Mouse (Mus musculus) MN1 (cell line): ENCODE measurements at regions not wholly inside any gene's neighbourhood (a gene's known extent, or its start where the extent isn't known, plus 50 kb on each side); places are given as distances from the start of the nearest gene placed in this dataset.

Experiments used
- DNase-seq: peaks from one replicate; pipeline ENCODE4 v3.0.0-alpha.2; 2016; ENCODE audit warnings: low spot score

GRCm38 (mm10) chr7:88954978-88955377 lies 449.0 kb downstream of the Tmem135 start:
- no peak for DNase-seq

- DNase-seq, result no peak
Observed at GRCm38 (mm10) chr7:88945338-88945737, 458.7 kb downstream of the Tmem135 start.

DNA sequence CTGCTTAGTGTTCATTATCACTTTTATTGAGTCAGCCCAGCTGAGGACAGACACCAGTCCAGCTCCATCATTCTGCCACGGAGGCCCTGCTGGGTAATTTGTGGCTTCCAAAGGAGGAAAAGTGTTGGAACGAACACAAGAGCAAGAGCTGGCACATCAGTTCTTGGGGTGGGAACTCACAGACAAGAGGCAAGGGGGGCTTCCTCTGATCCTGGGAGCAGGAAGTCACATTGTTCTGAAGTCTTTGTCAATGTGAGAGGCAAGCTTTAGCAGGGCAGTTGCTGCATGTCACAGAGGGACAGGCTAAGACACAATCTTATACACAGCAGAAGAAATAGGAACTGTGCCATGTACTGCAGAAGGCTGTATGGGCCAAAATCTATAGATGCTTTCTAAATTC lies 459.1 kb downstream of the Tmem135 start:
- no peak for DNase-seq

DNA sequence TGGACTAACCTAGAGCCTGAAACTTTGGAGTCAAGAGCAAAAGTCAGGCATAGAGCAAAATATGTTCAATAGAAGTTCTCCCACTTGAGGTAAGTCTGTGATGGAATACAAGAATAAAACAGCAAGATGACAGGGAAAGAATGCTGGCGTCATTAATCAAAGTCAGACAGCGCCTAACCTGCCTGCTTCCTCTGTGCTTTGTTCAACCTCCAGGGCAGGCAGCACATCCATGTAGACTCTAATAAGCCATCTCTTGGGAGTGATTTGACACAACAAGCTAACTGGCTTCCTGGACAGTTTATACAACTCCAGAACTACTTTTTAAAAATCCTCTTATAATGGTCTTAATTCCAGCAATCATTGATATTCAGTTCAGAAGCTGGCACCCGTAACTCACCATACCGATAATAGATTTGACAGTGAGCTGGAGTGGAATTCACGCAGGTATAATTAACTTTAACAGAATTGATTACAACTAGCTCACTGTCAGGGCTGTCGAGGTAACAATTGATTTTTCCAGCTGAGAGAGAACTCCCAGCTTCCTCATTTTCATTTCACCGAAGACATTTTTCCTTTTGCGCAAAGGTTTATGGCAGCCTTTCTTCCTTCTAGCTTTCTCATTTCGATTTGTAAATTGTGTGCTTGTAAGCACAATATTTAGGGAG lies 462.6 kb downstream of the Tmem135 start:
- no peak for DNase-seq

- DNase-seq, result no peak
Observed at GRCm38 (mm10) chr7:88940196-88940595, 463.8 kb downstream of the Tmem135 start.

GRCm38 (mm10) chr7:88928245-88928795 lies 475.7 kb downstream of the Tmem135 start:
- DNase-seq, result no peak
